Mouse (Mus musculus): ENCODE results near the gene Ctcfl. TPM values are rescaled to one million over a fixed set of nuclear protein-coding genes. Genes with fewer than 3 reads are reported as not detected.

Gene Ctcfl
- total RNA-seq, 4 experiments from 2014 or later = not detected

- no peak for DNase-seq (ENCODE audit: low spot score in 2 of 2)
Measured at GRCm38 (mm10) chr2:173048041-173048745, 71.1 kb downstream of the Ctcfl start.

DNA sequence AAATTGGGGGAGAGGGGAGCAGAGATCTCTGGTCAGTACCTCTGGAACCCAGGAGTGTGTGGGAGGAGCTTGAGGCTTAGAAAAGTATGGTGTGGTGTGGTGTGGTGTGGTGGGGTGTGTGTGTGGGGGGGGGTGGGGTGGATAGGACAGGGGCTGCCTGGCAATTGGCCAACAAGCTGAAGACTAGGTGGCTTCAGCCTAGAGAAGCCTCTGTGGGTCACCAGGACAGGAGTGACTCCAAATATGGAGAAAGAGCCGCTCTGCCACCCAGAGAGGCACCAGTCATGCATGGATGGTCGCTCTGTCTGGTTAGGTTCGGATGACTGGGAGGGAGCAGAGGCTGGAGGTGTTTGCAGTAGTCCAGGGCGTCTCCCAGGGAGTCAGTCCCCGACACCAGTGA lies 71.9 kb downstream of the Ctcfl start:
- no peak for DNase-seq (ENCODE audit: low spot score in 2 of 2)

DNA sequence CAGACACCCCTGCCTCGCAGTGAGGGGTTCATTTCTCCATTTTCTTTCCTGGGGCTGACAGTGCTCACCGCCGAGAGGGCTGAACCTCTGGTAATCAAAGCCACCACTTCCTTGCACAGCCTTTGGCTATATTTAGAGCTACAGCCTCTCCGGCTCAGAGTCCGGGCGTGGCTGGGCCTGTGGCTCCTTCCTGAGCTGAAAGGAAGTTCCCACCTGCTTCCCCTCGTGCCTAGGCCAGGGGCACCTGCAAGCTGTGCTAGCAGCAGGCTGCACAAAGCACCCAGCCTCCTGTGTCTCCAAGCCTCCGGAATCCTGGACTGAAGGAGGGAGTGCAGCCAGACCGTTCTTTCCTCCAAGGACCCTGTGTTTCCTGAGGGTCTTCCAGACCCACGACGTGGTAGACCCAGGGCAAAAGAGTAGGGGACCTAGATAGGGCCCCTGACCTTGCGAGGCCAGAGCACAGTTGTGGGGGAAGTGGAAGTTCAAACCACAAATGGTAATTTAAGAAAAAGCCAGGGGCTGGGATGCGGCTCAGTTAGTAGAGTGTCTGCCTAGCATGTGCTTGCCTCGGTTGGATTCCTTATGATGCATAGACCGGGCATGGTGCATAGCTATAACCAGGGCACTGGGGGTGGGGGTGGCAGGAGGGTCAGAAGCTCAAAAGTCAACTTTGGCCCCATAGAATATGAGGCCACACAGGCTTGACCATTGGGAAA lies 72.6 kb downstream of the Ctcfl start:
- DNase-seq (ENCODE audit: low spot score in 2 of 2) = no peak

- DNase-seq (ENCODE audit: low spot score in 2 of 2) = no peak
Measured at GRCm38 (mm10) chr2:173044198-173044970, 74.9 kb downstream of the Ctcfl start.

Other genes with a start within 250 kb of the Ctcfl start
- gene Bmp7, start 179.2 kb downstream of the Ctcfl start, total RNA-seq (2022) = 1 to 10 TPM; 7.1 to 9.8 (median 8.6) TPM
- under 1 TPM in 3 of 4 experiments, not detected in 1; 0.14 to 0.56 (median 0.14) TPM for gene Spo11, start 141.8 kb downstream of the Ctcfl start, total RNA-seq (2022)
- 10 to 100 TPM; 77.5 to 82.0 (median 79.3) TPM for gene Rae1, start 119.4 kb downstream of the Ctcfl start, total RNA-seq (2022)
- gene Rbm38, start 99.0 kb downstream of the Ctcfl start, total RNA-seq (2022) = 1 to 10 TPM; 3.1 to 6.3 (median 4.6) TPM
- gene Pck1, start 33.5 kb upstream of the Ctcfl start, total RNA-seq (2022) = under 1 TPM in 1 of 4 experiments, not detected in 3; 0.11 TPM
- gene Zbp1, start 99.4 kb upstream of the Ctcfl start, total RNA-seq (2022) = 1 to 10 TPM in 2 of 4 experiments, not detected in 2; 1.5 to 2.5 TPM
- gene Pmepa1, start 157.0 kb upstream of the Ctcfl start, total RNA-seq (2022) = 10 to 100 TPM; 15.0 to 37.8 (median 25.3) TPM

Data from layer of hippocampus, adult 8-10 months (tissue).